Mouse (Mus musculus) stomach, adult 2 months (tissue): Measurements from ENCODE around the gene Efcab7. TPM values are rescaled to one million over a fixed set of nuclear protein-coding genes. Genes with fewer than 3 reads are reported as not detected.

Experiments
- polyA plus RNA-seq: library from polyadenylated mRNA; depleted of rRNA; stranded (reverse); fragments of >200 nt; gene quantifications from 2 replicates; pipeline ENCODE4 v1.2.3, GENCODE M21; 2012; rRNA removed

Efcab7 gene
- polyA plus RNA-seq: not detected in 2 replicates

DNA sequence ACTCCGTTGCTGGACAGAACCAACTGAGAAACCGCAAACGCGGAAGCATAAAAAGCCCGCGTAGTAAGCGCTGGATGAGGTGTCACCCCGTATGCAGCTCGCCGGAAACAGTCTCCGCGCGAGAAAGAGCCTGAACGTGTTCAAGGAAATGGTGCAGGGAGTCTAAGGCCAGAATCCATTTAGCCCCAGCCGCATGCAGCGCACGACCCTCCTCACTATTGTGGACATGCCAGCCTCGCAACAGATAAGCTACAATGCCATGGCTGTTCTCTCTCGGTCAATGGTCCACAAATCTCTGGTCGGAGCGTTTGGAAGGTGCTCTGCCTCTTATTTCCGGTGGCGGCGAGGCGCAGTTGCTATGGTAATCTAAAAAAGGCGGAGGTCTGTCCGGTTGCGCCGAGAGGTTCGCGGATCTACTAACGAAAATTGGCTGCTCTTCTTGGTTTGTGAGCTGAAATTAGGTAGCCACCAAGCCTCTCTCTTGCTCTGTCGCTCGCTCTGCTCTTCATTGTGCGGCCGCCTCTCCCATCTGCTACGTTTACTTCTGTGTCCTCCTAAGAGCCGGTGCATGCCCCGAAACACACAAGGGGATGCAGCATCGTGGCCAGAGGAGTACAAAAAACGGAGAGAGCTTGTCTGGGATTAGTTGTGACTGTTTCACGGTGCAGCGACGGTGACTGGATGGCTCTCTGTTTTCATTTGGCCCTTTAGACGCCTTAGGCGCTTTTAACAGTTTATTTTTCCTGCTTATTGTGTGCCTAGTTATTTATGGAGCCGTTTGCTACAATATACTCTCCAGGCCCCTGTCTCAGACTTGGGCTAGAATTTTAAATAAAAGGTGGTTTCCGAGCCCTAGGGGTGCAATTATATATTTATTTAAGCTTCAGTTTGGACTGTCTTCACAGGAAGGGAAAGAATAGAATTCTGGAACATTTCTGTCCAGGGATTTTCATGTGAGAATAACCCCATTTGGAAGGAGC is at the start of gene Efcab7:
Efcab7 (plus strand) TSS at position 105 of the 980 bp plus-strand sequence.

DNA sequence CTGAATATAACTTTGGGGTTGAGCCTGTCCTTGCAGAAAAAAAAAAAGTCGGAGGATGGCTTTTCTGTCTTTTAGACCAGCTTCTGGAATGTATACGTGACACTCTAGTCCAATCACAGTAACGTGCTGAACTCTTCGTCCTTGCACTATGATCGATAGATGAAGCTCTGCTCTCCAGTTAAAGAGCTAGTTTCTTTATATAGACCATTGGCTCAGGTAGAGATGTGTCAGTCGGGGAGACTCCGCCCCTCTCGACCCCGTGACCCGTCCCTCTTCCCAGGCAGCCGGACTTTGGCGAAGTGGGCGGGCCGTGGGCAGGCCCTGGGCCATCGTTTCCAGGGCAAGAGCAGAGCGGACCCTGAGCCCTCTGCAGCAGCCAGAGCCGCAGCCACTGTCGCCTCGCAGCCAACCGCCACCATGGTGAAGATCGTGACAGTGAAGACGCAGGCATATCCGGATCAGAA is 100.2 kb downstream of the Efcab7 start, which contains the start of gene Pgm1:
Pgm1 (plus strand) TSS at position 266 of the 464 bp plus-strand sequence.

DNA sequence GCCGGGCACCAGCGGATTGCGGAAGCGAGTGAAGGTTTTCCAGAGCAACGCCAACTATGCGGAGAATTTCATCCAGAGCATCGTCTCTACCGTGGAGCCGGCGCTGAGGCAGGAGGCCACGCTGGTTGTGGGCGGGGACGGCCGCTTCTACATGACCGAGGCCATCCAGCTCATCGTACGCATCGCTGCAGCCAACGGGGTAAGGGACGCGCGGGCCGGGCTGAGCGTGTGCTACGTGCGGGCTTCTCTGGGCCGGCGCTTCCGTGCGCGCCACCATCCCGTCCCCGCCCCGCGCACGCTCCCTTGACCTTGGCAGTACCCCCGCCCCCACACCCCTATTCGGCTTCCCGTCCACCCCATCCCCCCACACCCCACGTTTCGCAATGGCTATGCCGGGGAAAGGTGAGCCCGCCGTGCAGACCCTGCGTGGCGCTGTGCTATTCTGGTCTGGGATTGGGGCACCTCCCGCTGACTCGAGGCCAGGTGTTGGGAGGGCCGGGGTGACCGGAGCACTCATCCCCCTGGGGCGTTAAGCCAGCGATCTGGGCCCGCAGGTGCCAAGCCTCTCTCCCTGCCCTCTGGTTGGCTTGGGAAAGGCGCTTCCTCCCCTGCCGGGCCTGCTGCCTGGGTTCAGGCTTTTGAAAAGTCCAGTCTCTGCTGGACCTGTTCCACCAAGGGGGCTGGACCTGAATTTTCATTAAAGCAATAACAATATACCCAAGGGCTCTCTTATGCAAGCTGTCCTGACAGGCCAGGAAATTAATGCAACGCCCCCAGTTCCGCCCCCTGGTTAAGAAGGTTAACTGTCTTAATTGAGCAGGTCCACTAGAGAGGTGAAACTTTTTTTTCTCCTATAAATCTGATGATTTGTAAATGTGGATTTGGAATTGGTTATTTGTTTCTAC is 100.9 kb downstream of the Efcab7 start, which contains the start of gene Itgb3bp:
Itgb3bp (minus strand) TSS at position 201 of the 905 bp plus-strand sequence.

Other genes starting within 250 kb of the Efcab7 start
- 3.0 and 4.6 TPM in 2 replicates for gene Foxd3, start 172.9 kb upstream of the Efcab7 start, polyA plus RNA-seq
- 0.11 and 0.52 TPM in 2 replicates for gene Alg6, start 113.5 kb upstream of the Efcab7 start, polyA plus RNA-seq
- 10.3 and 12.1 TPM in 2 replicates for gene Pgm1, start 100.2 kb downstream of the Efcab7 start, polyA plus RNA-seq
- 0.22 TPM in 1 of 2 replicates, not detected in the other for gene Itgb3bp, start 100.6 kb downstream of the Efcab7 start, polyA plus RNA-seq